Mouse (Mus musculus) lung, postnatal 25 days (tissue): ENCODE data around the gene 9330159F19Rik.

ENCODE experiments used
- DNase-seq: peaks from one replicate; pipeline ENCODE4 v3.0.0; 2022; ENCODE audit warnings: low spot score

The 9330159F19Rik gene

DNA sequence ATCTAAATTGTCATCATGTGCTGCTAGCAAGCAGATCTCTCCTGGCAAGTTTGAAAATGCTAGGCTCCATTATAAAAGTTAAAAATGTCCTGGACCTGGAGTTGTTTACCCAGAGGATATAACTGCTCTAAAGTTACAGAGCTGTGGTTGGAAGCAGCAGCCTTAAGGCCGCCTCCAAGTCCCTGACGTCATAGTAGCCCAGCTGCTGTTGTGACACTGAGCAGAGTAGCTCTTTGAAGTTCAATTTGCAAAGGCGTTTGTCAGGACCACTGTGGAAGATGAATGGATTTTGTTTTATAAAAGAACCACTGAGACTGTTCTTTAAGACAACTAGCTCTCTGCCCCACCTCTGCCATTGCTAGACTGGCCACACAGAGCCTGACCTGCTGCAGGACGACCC lies at the start of gene 9330159F19Rik:
Gene 9330159F19Rik, plus strand, starts transcription at position 154 of the 400 bp plus-strand sequence.
- DNase-seq: peak; percentile 29

DNA sequence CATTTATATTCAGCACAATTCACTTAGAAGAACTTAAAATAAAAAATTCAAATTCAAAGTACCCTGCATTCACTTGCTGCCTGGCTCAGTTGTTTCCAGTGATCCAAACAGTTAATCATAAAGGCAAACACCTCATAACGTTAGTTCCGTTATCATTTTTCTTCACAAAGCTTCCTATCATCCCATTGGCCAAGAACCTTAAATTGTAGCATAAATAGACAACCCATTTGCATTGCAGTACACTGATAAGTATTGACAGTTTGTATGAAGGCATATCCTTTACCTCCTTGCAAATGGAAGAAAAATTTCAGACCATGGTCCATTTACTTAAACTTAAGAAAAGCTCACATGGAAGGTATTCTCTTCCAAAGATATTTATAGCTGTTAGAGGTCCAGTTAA lies 49.7 kb upstream of the 9330159F19Rik start:
- DNase-seq: no peak

DNA sequence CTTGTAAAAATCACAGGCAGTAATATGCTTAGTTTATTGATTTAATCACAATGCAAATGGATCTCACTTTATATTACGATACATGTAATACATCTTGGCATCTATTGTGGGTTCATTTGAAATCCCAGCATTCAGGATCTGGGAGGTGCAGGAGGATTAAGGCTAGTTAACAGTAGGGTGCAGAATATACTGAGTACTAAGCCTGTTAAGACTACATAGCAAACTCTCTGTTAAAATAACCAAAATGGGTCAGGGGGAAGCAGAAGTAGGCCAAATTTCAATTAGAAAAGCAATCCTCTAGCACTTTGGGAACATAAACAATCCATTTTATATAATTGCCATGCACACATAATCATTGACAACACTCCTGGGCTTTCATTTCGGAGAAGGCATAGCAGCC lies 37.6 kb upstream of the 9330159F19Rik start:
- no peak for DNase-seq

DNA sequence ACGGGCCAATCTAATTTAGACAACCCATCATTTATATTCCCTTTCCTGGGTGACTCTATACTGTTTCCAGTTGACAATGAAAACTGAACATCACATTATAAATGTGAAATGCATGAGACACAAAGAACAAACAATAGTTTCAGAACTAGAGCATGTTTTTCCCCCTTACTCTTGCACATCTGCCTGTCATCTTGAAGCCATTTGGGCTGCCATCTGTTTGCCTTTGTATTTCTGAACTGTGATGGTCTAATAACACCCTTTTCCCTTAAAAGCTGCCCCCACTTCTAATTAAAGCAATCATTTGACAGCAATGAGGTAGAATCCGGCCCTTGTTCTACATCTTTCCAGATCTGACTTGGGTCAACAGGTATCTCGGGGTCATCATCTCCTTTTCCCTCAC lies 35.8 kb upstream of the 9330159F19Rik start:
- DNase-seq: no peak

DNA sequence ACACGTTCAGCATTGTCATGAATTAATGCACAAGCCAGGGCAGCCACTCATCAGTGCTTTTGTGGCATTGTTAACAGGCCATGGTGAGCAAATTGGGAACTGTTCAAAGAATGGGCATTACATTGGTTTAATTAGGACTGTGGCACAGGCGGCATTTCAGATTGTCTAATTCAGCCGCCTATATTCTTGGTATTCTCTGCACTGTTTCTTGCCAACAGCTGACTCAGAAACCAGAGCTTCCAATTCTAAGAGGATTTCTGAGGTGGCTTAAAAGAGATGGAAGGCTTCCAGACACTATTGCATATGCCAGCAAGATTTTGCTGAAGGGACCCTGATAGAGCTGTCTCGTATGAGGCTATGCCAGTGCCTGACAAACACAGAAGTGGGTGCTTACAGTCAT lies 34.5 kb upstream of the 9330159F19Rik start:
- DNase-seq: no peak

DNA sequence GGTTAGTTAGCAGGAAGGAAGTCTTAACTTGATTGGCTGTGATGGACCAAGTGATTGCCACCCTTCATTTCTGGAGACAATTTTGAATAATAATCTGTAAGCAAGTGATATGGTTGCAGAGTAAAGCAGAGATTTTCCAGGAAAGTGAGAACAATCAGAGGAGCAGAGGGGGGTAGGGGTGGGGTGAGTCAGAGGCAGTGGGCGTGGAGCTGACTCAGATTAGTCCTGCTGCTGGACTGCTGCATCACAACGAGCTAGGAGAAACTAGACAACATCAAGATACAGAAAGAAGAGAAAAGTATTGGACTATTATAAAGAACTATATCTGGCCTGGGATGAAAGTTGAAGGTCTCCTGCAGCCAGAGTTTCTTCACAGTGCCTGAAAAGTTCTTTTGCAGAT lies 33.4 kb upstream of the 9330159F19Rik start:
- no peak for DNase-seq

DNA sequence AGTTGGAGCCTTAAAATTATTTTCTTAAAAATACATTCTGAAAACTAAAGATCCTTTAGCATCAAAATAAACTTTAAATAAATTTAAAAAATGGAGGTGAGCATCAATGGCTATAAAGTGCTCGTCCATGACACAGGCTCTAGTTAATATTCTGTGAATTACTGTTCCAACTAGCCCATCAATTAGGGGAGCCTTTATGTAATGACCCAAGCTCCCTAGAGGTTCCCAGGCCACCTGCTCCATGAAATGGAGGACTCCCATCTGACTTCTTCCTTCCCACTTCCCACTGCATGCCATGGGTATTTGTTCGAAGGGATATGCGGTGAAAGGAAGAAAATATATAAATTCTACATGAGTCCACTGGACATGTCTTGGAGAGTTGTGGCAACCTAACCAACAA lies 31.2 kb upstream of the 9330159F19Rik start:
- no peak for DNase-seq

DNA sequence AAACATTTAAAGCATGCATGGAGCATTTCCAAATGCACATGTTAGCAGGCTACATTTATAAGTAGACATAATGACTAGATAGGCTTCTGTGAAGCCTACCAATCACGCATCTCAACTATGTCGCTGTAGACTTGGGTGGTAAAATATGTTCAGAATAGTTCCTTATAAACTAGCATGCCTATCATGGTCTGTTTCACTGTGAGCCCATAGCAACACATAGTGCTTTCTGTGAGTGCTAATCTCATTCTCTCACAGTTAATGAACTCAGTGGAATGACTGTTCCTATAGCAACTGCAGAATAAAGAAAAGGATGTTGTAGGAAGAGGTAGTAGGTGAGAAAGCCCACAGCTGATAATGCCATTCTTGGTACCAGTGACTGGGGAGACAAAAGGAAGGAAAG lies 30.4 kb upstream of the 9330159F19Rik start:
- DNase-seq: no peak

DNA sequence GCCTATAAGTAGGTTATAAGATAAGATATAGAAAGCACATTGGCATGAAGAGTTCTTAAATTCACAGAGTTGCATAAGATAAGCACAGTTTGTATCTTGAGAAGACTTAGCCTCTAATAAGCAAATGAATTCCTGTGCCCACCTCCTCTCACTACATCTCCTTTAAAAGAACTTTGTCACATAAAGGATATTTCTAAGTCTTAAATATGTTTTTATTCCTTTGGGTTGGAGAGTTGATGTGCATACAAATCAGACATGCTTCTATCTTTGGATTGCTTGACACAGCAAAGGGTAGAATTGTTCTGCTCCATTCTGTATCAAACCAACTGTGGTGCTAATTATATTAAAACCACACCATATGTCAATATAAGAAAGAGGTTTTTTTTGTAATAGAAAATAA lies 17.6 kb upstream of the 9330159F19Rik start:
- no peak for DNase-seq

DNA sequence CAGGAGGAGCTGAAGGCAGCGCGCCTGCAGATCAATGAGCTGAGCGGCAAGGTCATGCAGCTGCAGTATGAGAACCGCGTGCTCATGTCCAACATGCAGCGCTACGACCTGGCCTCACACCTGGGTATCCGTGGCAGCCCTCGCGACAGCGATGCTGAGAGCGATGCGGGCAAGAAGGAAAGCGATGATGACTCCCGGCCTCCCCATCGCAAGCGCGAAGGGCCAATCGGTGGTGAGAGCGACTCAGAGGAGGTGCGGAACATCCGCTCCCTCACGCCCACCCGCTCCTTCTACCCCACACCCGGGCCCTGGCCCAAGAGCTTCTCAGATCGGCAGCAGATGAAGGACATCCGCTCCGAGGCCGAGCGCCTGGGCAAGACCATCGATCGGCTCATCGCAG lies 14.6 kb upstream of the 9330159F19Rik start:
- DNase-seq: no peak

DNA sequence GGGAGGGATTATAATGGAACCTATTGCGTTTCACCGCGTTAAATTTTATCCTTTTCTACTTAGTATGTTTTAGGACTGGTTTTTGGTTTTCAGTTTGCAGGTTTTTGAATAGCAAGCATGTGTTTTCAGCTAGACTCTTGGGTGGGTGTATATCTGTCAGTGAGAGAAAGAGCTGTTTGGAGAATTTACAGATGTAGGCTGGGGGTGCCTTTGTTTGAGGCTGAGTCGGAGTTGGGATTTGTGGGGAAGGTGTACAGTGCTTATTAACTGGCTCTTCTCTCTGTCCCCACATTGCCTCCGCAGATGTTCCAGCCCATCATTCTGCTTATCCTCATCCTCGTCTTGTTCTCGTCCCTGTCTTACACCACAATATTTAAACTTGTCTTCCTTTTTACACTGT lies 12.8 kb upstream of the 9330159F19Rik start, which contains the start of gene Gm49353:
Gene Gm49353, plus strand, starts transcription at position 313 of the 400 bp plus-strand sequence.
- no peak for DNase-seq

DNA sequence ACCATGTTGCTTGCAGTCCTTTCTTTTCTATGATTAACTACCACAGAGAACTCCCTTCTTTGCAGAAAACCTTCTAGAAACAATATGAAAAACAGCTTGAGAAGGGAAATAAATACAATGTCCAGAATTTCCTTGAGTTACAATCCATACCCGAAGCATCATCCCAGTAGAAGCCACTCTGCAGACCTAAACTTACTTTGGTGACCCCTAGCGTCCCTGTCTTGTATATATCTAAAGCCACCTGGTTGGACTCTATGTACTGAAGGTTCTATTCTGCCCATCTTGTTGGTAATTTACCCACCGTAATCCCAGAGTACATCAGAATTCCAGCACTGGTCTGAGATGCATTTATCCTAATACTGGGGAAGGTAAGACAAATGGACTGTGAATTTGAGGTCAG lies 11.6 kb upstream of the 9330159F19Rik start:
- no peak for DNase-seq

DNA sequence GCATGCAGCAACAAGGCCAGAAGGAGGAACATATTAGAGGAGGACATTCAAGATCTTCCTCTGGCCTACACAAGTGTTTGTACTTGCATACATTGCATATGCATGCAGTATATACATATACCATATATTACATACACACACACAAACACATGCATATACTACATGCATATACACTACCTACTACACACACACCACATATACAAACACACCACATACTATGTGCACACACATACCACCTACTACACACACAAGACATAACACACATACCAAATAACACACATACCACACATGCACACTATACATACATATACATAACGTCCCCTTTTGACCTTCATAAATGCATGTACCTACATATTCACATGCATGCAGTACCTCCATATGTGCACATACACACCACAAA lies 10.8 kb upstream of the 9330159F19Rik start:
- DNase-seq: no peak

DNA sequence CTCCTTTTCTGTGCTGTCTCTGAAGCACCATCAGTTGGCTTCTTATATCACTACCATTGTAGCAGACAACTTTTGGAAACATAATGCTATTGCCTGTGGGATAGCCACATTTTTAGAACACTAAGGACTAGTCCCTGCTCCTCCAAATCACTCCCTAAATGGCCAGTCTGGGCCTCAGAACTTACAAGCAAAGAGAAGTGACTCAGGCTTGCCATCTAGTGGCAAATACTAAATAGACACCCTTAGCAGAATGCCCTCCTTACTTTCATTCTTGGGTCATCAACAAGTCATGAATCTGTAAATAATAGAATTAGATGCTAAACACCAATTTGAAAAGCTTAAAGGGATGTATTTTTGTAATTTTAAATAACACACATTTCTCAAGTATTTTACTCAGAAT lies 4.7 kb upstream of the 9330159F19Rik start:
- peak; percentile 23 for DNase-seq

DNA sequence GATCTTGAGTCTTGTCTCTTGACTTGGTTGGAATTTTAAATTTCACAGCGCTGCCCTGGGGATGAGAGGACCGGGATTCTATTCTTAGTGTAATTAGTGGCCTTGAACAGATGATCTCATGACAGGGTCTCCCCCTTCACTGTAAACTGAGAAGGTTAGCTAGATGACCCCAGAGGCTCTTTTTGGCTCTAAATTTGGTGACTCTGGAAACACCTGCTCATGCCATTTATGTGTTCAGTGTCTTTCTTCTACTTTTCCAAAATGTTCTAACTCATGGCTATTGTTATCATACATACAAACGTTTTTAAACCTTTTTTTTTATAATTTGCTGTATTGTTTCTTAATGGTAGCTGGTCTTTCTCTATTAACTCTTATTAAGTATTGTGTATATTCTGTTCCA lies 2.7 kb upstream of the 9330159F19Rik start:
- DNase-seq: no peak

DNA sequence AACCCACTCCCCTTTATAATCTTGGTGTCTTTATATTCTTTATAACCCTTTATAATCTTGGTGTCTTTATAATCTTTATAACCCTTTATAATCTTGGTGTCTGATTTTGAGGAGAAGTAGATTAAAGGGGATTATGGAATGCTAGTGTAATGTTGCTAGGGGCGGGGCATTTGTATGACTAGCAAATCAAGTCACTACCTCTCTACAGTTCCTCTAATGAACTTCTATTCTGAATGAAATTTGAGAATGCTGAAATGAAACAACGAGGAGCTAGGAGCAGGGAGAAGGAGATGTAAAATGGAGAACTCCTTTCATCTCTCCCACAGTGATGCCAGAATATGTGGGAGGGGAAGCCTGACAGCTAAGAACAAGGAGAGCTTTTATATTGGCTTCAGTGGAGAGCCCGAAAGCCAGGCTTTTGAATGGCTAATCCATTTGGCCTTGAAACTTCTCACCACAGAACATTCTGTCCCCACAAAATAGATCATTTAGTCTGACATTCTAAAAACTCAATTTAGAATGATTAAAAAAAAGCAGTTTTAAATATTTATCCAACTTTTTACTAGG lies 2.2 kb downstream of the 9330159F19Rik start:
- DNase-seq: no peak

DNA sequence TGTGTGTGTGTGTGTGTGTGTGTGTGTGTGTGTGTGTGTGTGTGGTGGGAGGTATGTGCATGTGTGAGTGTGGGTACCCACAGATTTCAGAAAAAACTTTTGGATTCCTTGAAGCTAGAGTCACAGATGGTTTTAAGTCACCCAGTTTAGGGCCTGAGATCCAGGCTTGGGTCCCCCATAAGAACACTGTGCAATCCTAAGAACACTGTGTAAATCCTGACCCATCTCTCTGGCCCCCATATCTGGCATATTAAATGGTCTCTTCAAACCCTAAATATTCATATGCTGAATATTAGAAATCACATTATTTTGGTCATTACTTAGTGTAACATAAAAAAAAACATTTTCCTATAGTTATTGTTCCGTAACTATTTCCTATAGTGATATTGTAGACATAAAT lies 5.6 kb downstream of the 9330159F19Rik start:
- DNase-seq: no peak

DNA sequence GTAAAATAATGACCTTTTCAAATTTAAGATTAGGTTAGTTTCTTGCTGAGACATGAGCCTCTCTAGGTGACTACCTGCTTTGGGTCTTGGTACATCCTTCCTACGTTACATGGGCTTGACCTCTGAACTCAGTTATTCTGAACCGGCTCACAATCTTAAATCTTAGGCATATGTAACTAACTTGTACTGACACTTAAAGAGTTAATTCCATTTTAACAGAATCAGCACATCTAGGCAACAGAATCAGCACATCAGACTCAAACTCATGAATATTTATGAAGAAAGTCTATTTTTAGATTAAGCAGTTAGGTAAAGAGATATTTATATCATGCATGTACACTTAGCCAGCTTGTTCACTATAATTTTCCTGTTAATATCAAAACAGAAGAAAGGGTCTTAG lies 6.0 kb downstream of the 9330159F19Rik start:
- no peak for DNase-seq

DNA sequence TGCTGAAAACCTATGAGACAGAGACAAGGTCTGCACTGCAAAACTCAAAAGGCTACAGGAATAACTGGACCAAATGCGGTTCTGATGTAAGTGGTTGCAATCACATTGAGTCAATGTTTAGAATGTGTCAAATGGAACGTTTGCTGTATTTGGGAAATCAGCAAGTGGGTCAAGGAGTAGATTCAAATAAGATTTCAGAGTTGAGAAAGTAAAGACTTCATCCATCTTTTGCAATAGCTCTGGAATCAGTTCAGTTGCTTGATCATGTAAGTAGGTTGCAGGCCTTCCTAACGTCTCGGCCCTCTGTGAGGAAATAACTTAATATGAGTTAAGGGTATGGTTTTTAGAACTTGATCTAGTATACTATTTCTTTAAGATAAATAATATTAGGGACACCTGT lies 13.9 kb downstream of the 9330159F19Rik start:
- DNase-seq: peak; percentile 13

DNA sequence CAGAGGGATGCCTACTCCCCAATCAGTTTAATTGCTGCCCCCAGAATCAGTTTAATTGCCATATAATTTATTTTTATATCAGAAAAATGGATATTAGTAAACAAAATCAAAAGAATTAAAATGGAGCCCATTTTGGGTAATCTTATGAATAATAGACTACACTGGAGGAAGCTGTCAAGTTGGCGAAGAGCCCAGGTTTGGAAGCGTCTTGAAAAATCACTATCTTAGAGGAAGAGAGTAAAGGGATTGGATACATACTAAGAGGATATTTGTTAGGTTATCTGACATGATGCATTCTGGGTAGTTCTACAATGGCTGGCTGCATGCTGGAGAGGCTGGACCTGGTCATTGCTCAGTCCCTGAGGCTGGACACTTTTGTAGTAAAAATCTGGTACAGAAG lies 19.8 kb downstream of the 9330159F19Rik start:
- DNase-seq: no peak
